Mouse (Mus musculus): ENCODE data around the gene C130079G13Rik.
"Not testable (repeated sequence)": the region's sequence is repeated elsewhere in the genome, so short reads cannot be mapped to it uniquely, and the experiment has no call there.

Gene C130079G13Rik

GRCm38 (mm10) chr3:59924914-59925313 is at the start of gene C130079G13Rik:
Gene C130079G13Rik (plus strand): TSS chr3:59925214.
- no peak for DNase-seq (ENCODE audit: low spot score in 2 of 2)

GRCm38 (mm10) chr3:59877601-59878000 is 47.4 kb upstream of the C130079G13Rik start:
- DNase-seq (ENCODE audit: low spot score in 2 of 2) = not testable (repeated sequence)

GRCm38 (mm10) chr3:59879801-59880554 is 45.0 kb upstream of the C130079G13Rik start:
- DNase-seq (ENCODE audit: low spot score in 2 of 2) = not testable (repeated sequence)

- no peak for DNase-seq (ENCODE audit: low spot score in 2 of 2)
These were observed 31.7 kb upstream of the C130079G13Rik start for GRCm38 (mm10) chr3:59893276-59893675.

GRCm38 (mm10) chr3:59934621-59935020 is 9.6 kb downstream of the C130079G13Rik start:
- DNase-seq (ENCODE audit: low spot score in 2 of 2) = no peak

- DNase-seq (ENCODE audit: low spot score in 2 of 2) = no peak
These were observed 22.4 kb downstream of the C130079G13Rik start for GRCm38 (mm10) chr3:59947294-59947950.

- no peak for DNase-seq (ENCODE audit: low spot score in 2 of 2)
These were observed 45.9 kb downstream of the C130079G13Rik start for GRCm38 (mm10) chr3:59970891-59971290.

GRCm38 (mm10) chr3:59974591-59974990 is 49.6 kb downstream of the C130079G13Rik start:
- DNase-seq (ENCODE audit: low spot score in 2 of 2) = no peak

All from frontal cortex, postnatal 25 days (tissue).